Mouse (Mus musculus): ENCODE measurements around the gene Vmn2r111.
"Not testable (repeated sequence)": the region's sequence is repeated elsewhere in the genome, so short reads cannot be mapped to it uniquely, and the experiment has no call there.

Vmn2r111 gene

GRCm38 (mm10) chr17:22573382-22573781 is at the start of gene Vmn2r111:
Gene Vmn2r111 (minus strand): TSS chr17:22573482.
- DNase-seq (ENCODE audit: low read depth, low spot score): not testable (repeated sequence)

GRCm38 (mm10) chr17:22600651-22601050 is 27.4 kb upstream of the Vmn2r111 start, which contains the start of gene Vmn2r112:
Gene Vmn2r112 (plus strand): TSS chr17:22600951.
- DNase-seq (ENCODE audit: low read depth, low spot score): not testable (repeated sequence)

- DNase-seq (ENCODE audit: low read depth, low spot score): not testable (repeated sequence)
These were observed 52.8 kb downstream of the Vmn2r111 start for GRCm38 (mm10) chr17:22520467-22520866.

- not testable (repeated sequence) for DNase-seq (ENCODE audit: low read depth, low spot score)
These were observed 53.2 kb downstream of the Vmn2r111 start for GRCm38 (mm10) chr17:22520037-22520436.

- no peak for DNase-seq (ENCODE audit: low read depth, low spot score)
These were observed 76.2 kb downstream of the Vmn2r111 start for GRCm38 (mm10) chr17:22497120-22497519.
